Mouse (Mus musculus): ENCODE data around the gene Acsf2. TPM values are rescaled to one million over a fixed set of nuclear protein-coding genes. Genes with fewer than 3 reads are reported as not detected.
A peak's percentile ranks its signal among the peaks of the same experiment; 100 is the strongest.
"Not testable (repeated sequence)": the region's sequence is repeated elsewhere in the genome, so short reads cannot be mapped to it uniquely, and the experiment has no call there.

The Acsf2 gene
- polyA plus RNA-seq (2016; fragmentation: Nextera tagmentation; extraction: Ambion mirVana), result 3.1 and 3.7 TPM in 2 replicates

- peak; percentile 94 for ATAC-seq (ENCODE audit: low FRiP score, low read depth)
- Histone ChIP-seq H3K27ac (replicated peaks) (peak within 1 kb of the TSS; percentile 40; the same call in 1 of the 2 replicates), H3K4me2 (replicated peaks) (peak within 1 kb of the TSS; percentile 77), H3K4me1 (peaks cover 15% of the 10 kb centered on the region; the same call in 1 of the 2 replicates), H3K36me3 (no peaks in the 10 kb centered on the region), H3K4me3 (peak within 1 kb of the TSS; percentile 47), H3K9ac (replicated peaks) (peak within 1 kb of the TSS; percentile 65), H3K27me3 (peaks cover 20% of the 10 kb centered on the region), H3K9me3 (no peaks in the 10 kb centered on the region)
- 2% methylated on average over 50 of the region's 52 CpGs for WGBS
These were observed at the start of gene Acsf2 for GRCm38 (mm10) chr11:94601321-94602281. Acsf2 (minus strand) TSS chr11:94601871.

- H3K4me2 ChIP-seq (replicated peaks); H3K27ac ChIP-seq (replicated peaks); ATAC-seq (ENCODE audit: low FRiP score, low read depth); H3K9me3 ChIP-seq; H3K4me3 ChIP-seq; H3K27me3 ChIP-seq; H3K9ac ChIP-seq (replicated peaks): not testable (repeated sequence)
- peaks cover 16% of the 10 kb centered on the region for H3K4me1 ChIP-seq
- WGBS, result 94% methylated on average over 5 of the region's 7 CpGs
- peaks cover 34% of the 10 kb centered on the region for H3K36me3 ChIP-seq
These were observed 49.6 kb upstream of the Acsf2 start for GRCm38 (mm10) chr11:94651241-94651640.

- Histone ChIP-seq H3K9me3 (no peaks in the 10 kb centered on the region), H3K27ac (replicated peaks) (no peak overlapping the region), H3K4me3 (no peak overlapping the region), H3K36me3 (peaks cover 81% of the 10 kb centered on the region), H3K9ac (replicated peaks) (no peak overlapping the region), H3K4me1 (no peaks in the 10 kb centered on the region), H3K4me2 (replicated peaks) (no peak overlapping the region), H3K27me3 (no peaks in the 10 kb centered on the region)
- 92% methylated on average over 4 of the region's 4 CpGs for WGBS
- ATAC-seq (ENCODE audit: low FRiP score, low read depth), result no peak
These were observed 44.8 kb upstream of the Acsf2 start for GRCm38 (mm10) chr11:94646457-94646856.

- Histone ChIP-seq H3K4me2 (replicated peaks) (no peak overlapping the region), H3K27me3 (no peaks in the 10 kb centered on the region), H3K27ac (replicated peaks) (no peak overlapping the region), H3K9me3 (no peaks in the 10 kb centered on the region), H3K4me3 (no peak overlapping the region), H3K36me3 (peaks cover 89% of the 10 kb centered on the region), H3K9ac (replicated peaks) (no peak overlapping the region), H3K4me1 (no peaks in the 10 kb centered on the region)
- WGBS, result 90% methylated on average over 8 of the region's 8 CpGs
- no peak for ATAC-seq (ENCODE audit: low FRiP score, low read depth)
These were observed 43.0 kb upstream of the Acsf2 start for GRCm38 (mm10) chr11:94644461-94645219.

GRCm38 (mm10) chr11:94634431-94634830 lies 32.8 kb upstream of the Acsf2 start:
- WGBS, result 91% methylated on average over 5 of the region's 5 CpGs
- H3K4me1 ChIP-seq, result peaks cover 8% of the 10 kb centered on the region
- no peak for ATAC-seq (ENCODE audit: low FRiP score, low read depth)
- no peak overlapping the region for H3K9ac ChIP-seq (replicated peaks)
- H3K36me3 ChIP-seq, result peaks cover 75% of the 10 kb centered on the region
- H3K4me2 ChIP-seq (replicated peaks), result no peak overlapping the region
- no peaks in the 10 kb centered on the region for H3K9me3 ChIP-seq
- no peaks in the 10 kb centered on the region for H3K27me3 ChIP-seq
- no peak overlapping the region for H3K4me3 ChIP-seq
- no peak overlapping the region for H3K27ac ChIP-seq (replicated peaks)

- H3K36me3 ChIP-seq, result peaks cover 61% of the 10 kb centered on the region
These were observed 31.3 kb upstream of the Acsf2 start for GRCm38 (mm10) chr11:94632988-94633387.

GRCm38 (mm10) chr11:94631969-94632368 lies 30.3 kb upstream of the Acsf2 start:
- peaks cover 8% of the 10 kb centered on the region for H3K4me1 ChIP-seq
- H3K4me3 ChIP-seq, result no peak overlapping the region
- no peaks in the 10 kb centered on the region for H3K9me3 ChIP-seq
- no peak overlapping the region for H3K4me2 ChIP-seq (replicated peaks)
- WGBS, result 96% methylated on average over 5 of the region's 5 CpGs
- ATAC-seq (ENCODE audit: low FRiP score, low read depth), result no peak
- peaks cover 50% of the 10 kb centered on the region for H3K36me3 ChIP-seq
- no peak overlapping the region for H3K9ac ChIP-seq (replicated peaks)
- no peak overlapping the region for H3K27ac ChIP-seq (replicated peaks)
- H3K27me3 ChIP-seq, result no peaks in the 10 kb centered on the region

More at GRCm38 (mm10) chr11:94632988-94633387, 31.3 kb upstream of the Acsf2 start:
- H3K27me3 ChIP-seq, result no peaks in the 10 kb centered on the region
- no peak overlapping the region for H3K4me3 ChIP-seq
- WGBS, result 90% methylated on average over 8 of the region's 8 CpGs
- no peak overlapping the region for H3K27ac ChIP-seq (replicated peaks)
- no peak overlapping the region for H3K9ac ChIP-seq (replicated peaks)
- H3K4me2 ChIP-seq (replicated peaks), result no peak overlapping the region
- peaks cover 8% of the 10 kb centered on the region for H3K4me1 ChIP-seq
- no peaks in the 10 kb centered on the region for H3K9me3 ChIP-seq
- ATAC-seq (ENCODE audit: low FRiP score, low read depth), result no peak

GRCm38 (mm10) chr11:94630199-94631011 lies 28.7 kb upstream of the Acsf2 start:
- Histone ChIP-seq H3K9me3 (no peaks in the 10 kb centered on the region), H3K4me2 (replicated peaks) (peak overlapping the region; percentile 87), H3K4me3 (peak overlapping the region; percentile 79), H3K27ac (replicated peaks) (peak overlapping the region; percentile 25; the same call in 1 of the 2 replicates), H3K27me3 (no peaks in the 10 kb centered on the region), H3K4me1 (peaks cover 8% of the 10 kb centered on the region), H3K9ac (replicated peaks) (peak overlapping the region; percentile 91), H3K36me3 (peaks cover 35% of the 10 kb centered on the region)
- ATAC-seq (ENCODE audit: low FRiP score, low read depth), result no peak
- 15% methylated on average over 26 of the region's 26 CpGs for WGBS

- peak; percentile 83 for ATAC-seq (ENCODE audit: low FRiP score, low read depth)
- peaks cover 8% of the 10 kb centered on the region for H3K4me1 ChIP-seq
- H3K27ac ChIP-seq (replicated peaks), result peak overlapping the region; percentile 25
- H3K4me2 ChIP-seq (replicated peaks), result peak overlapping the region; percentile 87
- under 1% methylated on average over 23 of the region's 28 CpGs for WGBS
- H3K36me3 ChIP-seq, result peaks cover 29% of the 10 kb centered on the region
- no peaks in the 10 kb centered on the region for H3K9me3 ChIP-seq
- H3K9ac ChIP-seq (replicated peaks), result peak overlapping the region; percentile 91
- peak overlapping the region; percentile 79 for H3K4me3 ChIP-seq
- H3K27me3 ChIP-seq, result no peaks in the 10 kb centered on the region
These were observed 28.2 kb upstream of the Acsf2 start for GRCm38 (mm10) chr11:94629884-94630198.

GRCm38 (mm10) chr11:94629199-94629883 lies 27.7 kb upstream of the Acsf2 start, which contains the start of gene Lrrc59:
Lrrc59 (plus strand) TSS chr11:94629767.
- Histone ChIP-seq H3K9me3 (no peaks in the 10 kb centered on the region), H3K27ac (replicated peaks) (peak within 1 kb of the TSS; percentile 25), H3K9ac (replicated peaks) (peak within 1 kb of the TSS; percentile 91), H3K27me3 (no peaks in the 10 kb centered on the region), H3K4me3 (peak within 1 kb of the TSS; percentile 79), H3K4me1 (peaks cover 8% of the 10 kb centered on the region), H3K4me2 (replicated peaks) (peak within 1 kb of the TSS; percentile 87), H3K36me3 (peaks cover 24% of the 10 kb centered on the region)
- peak; percentile 99 for ATAC-seq (ENCODE audit: low FRiP score, low read depth)
- WGBS, result 8% methylated on average over 38 of the region's 41 CpGs

- Histone ChIP-seq H3K9ac (replicated peaks) (no peak overlapping the region), H3K9me3 (no peaks in the 10 kb centered on the region), H3K27me3 (peaks cover under 1% of the 10 kb centered on the region; the same call in 1 of the 2 replicates), H3K36me3 (no peaks in the 10 kb centered on the region), H3K4me2 (replicated peaks) (no peak overlapping the region), H3K4me3 (no peak overlapping the region), H3K4me1 (no peaks in the 10 kb centered on the region), H3K27ac (replicated peaks) (no peak overlapping the region)
- ATAC-seq (ENCODE audit: low FRiP score, low read depth), result no peak
- WGBS, result 83% methylated on average over 2 of the region's 2 CpGs
These were observed 20.5 kb upstream of the Acsf2 start for GRCm38 (mm10) chr11:94622162-94622561.
